ENCODE assay signal across 26 mouse cellular contexts in the genomic region with DNA sequence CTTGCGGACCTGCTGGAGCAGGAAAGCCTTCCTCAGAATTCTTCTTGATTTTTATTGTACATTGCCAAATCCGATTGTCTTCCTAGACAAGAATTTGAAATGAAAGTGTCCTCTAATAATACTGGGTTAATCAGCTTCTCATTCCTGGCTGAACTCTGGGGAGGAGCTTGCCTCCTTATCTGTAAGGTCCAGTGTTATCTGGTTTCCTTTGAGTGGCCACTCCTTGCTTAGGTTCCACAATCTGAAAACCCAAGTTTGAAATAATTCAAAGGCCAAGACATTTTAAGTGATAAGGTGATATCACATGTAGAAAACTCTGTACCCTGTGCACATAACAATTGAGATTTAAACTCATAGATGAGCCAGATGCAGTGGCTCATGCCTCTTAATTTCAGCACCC.
"Had no signal": no experiment of that assay in that cellular context is flagged by ENCODE, and none has a peak within 500 bp of the region (broad histone marks: within the 10 kb centered on the region; RNA-seq: fewer than 3 reads in every experiment).

No protein-coding gene starts in this region.

- H3K36me3 ChIP-seq: heart, embryonic 13.5 days; heart, embryonic 15.5 days; hindbrain, embryonic 10.5 days; hindbrain, embryonic 12.5 days; limb, embryonic 13.5 days; limb, embryonic 15.5 days; liver, embryonic 12.5 days had no signal

- H3K27ac ChIP-seq: heart, adult 2 months; heart, embryonic 13.5 days; heart, embryonic 15.5 days; hindbrain, embryonic 10.5 days; hindbrain, embryonic 12.5 days; hindbrain, embryonic 14.5 days; layer of hippocampus, adult 2 months; left cerebral cortex, adult 2 months; limb, embryonic 13.5 days; limb, embryonic 15.5 days; liver, embryonic 12.5 days; liver, embryonic 14.5 days had no signal

- H3K9ac ChIP-seq: heart, embryonic 13.5 days; heart, embryonic 15.5 days; hindbrain, embryonic 12.5 days; hindbrain, embryonic 14.5 days; limb, embryonic 13.5 days; limb, embryonic 15.5 days; liver, embryonic 12.5 days; liver, embryonic 14.5 days had no signal

- H3K4me2 ChIP-seq: heart, embryonic 11.5 days; heart, embryonic 13.5 days; heart, embryonic 15.5 days; hindbrain, embryonic 12.5 days; hindbrain, embryonic 14.5 days; limb, embryonic 13.5 days; limb, embryonic 15.5 days; liver, embryonic 12.5 days had no signal

- DNase-seq: gastrocnemius, postnatal 14 days; gastrocnemius, postnatal 36 days; heart, adult 11 months; heart, adult 2 months; heart, postnatal 14 days; heart, postnatal 36 days; kidney, adult 11 months; kidney, adult 8-10 months; kidney, postnatal 10 days; kidney, postnatal 25 days; kidney, postnatal 4 days; left cerebral cortex, postnatal 4 days had no signal

- H3K4me3 ChIP-seq: heart, adult 2 months; heart, embryonic 13.5 days; heart, embryonic 15.5 days; hindbrain, embryonic 10.5 days; hindbrain, embryonic 12.5 days; layer of hippocampus, adult 2 months; left cerebral cortex, adult 2 months; limb, embryonic 13.5 days; limb, embryonic 15.5 days; liver, embryonic 12.5 days had no signal

- H3K27me3 ChIP-seq: heart, embryonic 13.5 days; heart, embryonic 15.5 days; hindbrain, embryonic 12.5 days; limb, embryonic 13.5 days; limb, embryonic 15.5 days; liver, embryonic 12.5 days had no signal

- H3K4me1 ChIP-seq: heart, embryonic 15.5 days; hindbrain, embryonic 10.5 days; hindbrain, embryonic 12.5 days; limb, embryonic 13.5 days; limb, embryonic 15.5 days; liver, embryonic 12.5 days had no signal

- H3K9me3 ChIP-seq: heart, embryonic 13.5 days; heart, embryonic 15.5 days; hindbrain, embryonic 10.5 days; hindbrain, embryonic 12.5 days; limb, embryonic 13.5 days; limb, embryonic 15.5 days; liver, embryonic 12.5 days had no signal

- ATAC-seq: hindbrain, embryonic 16.5 days; inflammation-experienced regulatory T-cells, adult 6 months; liver, embryonic 12.5 days had no signal
